Mouse (Mus musculus): Measurements from ENCODE around the gene Gnl2.

Gnl2 gene

DNA sequence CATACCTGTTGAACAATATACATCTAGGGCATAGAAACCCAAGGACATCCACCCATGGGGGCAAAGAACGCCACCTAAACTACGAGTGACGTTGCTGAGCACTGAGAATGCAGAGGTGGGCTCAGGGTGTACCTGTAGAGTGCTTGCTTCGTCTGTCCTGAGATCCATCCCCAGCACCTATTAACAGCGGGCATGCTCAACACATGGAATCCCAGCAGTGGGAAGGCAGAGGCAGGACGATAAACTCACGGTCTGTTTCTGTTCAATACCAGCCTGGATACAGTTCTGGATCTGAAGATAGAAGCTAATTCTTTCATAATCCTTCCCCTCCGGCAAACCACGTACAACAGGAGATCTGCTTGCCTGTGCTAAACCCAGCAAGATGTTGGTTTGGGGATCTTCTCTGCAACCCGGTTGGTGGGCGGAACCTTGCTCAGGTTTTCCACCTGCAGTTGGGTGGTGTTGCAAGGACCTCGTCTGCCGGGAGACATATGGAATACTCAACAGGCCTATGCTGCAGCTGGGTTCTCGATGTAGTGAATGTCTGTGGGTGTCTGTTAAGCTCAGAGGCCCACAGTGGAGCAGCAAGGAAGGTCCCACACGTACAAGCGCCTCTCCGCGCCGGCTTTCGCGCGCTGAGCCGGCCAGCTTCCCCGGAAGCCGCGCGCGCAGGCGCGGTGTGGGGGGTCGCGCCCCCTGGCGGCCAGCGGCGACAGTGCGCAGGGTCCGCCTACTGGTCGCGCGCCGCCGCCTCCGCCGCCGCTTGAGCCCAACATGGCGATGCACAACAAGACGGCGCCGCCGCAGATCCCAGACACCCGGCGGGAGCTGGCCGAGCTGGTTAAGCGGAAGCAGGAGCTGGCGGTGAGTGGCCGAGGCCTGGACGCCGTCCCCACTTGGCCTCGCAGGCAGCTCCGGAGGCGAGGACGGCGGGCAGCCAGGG is 68.3 kb downstream of the Gnl2 start, which contains the start of gene Meaf6:
Meaf6 (plus strand) TSS at position 732 of the 943 bp plus-strand sequence.
- DNase-seq (ENCODE audit: low spot score in 2 of 2): peak; percentile 89 to 93

DNA sequence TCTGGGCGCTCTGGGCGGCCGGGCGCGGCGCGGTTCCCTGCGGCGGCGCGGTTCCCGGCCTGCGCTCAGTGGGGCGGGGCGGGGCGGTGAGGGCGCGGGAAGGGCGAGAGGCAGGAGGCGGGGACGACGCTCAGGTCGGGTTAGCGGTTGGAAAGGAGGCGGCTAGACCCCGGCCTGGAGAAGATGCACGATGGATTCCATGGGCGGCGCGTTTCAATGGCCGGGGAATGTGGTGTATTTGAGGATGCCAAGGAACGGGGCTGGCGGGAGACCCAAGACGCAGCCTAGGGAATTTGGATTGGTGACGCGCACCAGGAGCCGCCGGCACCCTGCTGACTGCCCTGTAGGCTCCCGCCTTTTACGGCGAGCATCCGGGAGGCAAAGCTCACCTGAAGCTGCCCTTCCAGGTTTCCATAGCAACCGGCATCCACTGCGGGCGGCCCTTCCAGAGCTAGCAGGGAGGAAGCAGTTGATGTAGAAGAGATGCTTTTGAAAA is 69.0 kb downstream of the Gnl2 start:
- peak; percentile 69 to 77 for DNase-seq (ENCODE audit: low spot score in 2 of 2)

DNA sequence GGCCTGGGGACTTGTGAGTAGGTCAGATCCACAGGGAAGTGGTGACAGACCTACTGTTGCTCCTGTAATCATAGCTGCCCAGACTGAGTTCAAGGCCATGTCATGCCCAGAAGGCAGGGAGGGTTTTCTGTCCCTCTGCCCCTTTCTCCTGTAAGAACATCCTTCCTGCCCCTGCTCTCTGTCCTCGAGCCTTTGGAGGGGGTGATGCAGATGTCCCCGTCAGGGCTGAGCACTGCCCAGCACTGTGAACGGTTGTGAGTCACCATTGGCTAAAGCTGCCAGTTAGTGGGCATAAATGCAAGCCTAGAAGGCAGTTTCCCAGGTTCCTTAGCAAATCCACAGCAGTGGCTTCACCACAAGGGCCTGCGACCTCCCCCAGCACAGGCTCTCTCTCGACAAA is 76.6 kb downstream of the Gnl2 start:
- DNase-seq (ENCODE audit: low spot score in 2 of 2): no peak

DNA sequence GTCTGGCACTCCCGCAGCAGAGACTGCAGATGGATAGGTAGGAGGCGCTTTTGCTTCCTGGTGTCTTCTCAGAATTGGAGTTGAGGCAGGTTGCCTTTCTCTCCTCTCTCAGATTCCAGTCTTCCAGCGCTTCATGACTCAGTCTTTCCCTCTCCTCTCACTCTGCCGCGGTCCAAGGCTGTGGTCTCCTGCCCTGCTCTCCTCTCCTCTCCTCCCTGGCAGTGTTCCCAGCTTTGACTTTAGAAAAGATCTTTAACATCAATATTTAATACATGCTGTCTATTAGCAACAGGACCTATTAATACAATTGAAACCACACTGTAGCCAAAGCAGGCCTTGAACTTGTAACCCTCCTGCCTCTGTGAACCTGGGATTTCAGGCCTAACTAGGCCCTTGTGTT is 79.7 kb downstream of the Gnl2 start:
- no peak for DNase-seq (ENCODE audit: low spot score in 2 of 2)

DNA sequence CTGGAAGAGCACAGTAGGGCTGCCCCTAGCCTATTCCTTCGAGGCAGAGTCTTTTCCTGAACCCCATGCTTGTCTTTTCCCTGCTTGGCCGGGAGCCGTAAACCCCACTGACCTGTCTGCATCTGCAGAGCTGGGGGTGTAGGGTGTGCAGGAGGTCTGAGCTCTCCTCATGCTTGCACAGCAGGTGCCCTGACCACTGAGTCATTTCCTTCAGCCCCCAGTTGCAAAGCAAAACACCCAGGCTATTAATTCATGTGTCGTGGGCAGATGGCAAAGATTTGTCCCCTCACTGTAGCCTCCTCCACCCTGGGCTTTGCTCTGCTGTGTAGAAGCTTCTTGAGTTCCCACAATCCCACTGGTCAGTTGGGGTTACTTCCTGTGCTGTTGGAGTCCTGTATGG is 81.0 kb downstream of the Gnl2 start:
- DNase-seq (ENCODE audit: low spot score in 2 of 2): no peak

DNA sequence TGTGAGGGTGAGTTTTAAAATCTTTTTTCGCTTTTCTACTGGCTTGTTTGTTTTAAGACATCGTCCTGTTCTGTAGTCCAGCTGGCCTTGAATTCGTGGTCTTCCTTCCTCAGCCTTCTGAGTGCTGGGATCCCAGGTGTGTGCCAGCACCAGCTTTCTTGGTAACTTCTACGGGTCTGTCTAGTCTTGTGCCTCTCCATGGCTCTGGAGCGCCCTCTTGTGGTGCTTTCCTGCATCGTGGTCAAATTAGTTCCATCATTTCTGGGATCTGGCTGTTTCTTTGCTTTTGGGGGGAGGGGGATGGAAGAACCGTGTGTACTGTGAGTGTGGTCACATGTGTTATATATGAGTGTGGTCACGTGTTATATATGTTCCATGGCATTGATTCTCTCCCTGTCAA is 83.1 kb downstream of the Gnl2 start:
- DNase-seq (ENCODE audit: low spot score in 2 of 2): peak; percentile 82 to 87

DNA sequence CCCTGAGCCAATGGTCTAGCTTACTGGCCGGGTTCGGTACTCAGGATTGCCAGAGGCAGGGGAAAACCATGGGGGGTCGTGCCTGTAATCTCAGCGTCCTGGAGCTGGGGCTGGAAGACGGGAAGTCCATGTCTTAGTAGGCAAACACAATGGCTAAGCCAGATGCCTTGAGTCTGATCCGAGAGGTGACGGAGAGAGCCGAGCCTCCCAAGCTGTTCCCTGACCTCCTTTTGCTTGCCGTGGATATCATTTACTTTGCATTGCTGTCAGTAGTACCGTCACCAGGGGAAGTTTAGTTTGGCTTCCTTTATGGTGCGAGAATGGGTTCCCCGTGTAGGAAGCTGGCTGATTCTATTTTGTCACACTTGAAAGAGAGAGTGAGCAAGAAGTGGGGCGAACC is 84.9 kb downstream of the Gnl2 start:
- no peak for DNase-seq (ENCODE audit: low spot score in 2 of 2)
